Mouse (Mus musculus) midbrain, embryonic 14.5 days (tissue): Measurements from ENCODE around the gene Macrod1. TPM values are rescaled to one million over a fixed set of nuclear protein-coding genes. Genes with fewer than 3 reads are reported as not detected.

Experiments
- ATAC-seq: fragments of 200-750 bp; cut with Nextera tagmentation; 2 replicates; pipeline ENCODE4 v1.8.0; 2017; ENCODE audit warnings: moderate number of reproducible peaks, moderate library complexity; ENCODE audit not compliant: low FRiP score, low TSS enrichment
- DNase-seq: peaks from one replicate; pipeline ENCODE4 v3.0.0-alpha.2; 2015
- H3K27ac ChIP-seq: fragments of 300-500 bp; sonication (generic); replicated peaks from 2 replicates; pipeline ENCODE4 v1.5.1; 2014; ENCODE audit warnings: mild to moderate bottlenecking, low read depth, low read length, moderate library complexity
- H3K27me3 ChIP-seq: fragments of 300-500 bp; sonication (generic); 2 replicates; pipeline ENCODE4 v1.6.1; 2014; ENCODE audit warnings: low read length, control low read depth, mixed read lengths; ENCODE audit not compliant: control insufficient read depth, insufficient read depth
- H3K36me3 ChIP-seq: fragments of 300-500 bp; sonication (generic); 2 replicates; pipeline ENCODE4 v1.6.1; 2014; ENCODE audit warnings: low read length, control low read depth; ENCODE audit not compliant: control insufficient read depth, insufficient read depth
- H3K4me1 ChIP-seq: fragments of 300-500 bp; sonication (generic); 2 replicates; pipeline ENCODE4 v1.6.1; 2014; ENCODE audit warnings: mild to moderate bottlenecking, antibody characterized with exemption, low read length, control low read depth; ENCODE audit not compliant: control insufficient read depth, insufficient read depth
- H3K4me2 ChIP-seq: fragments of 300-500 bp; sonication (generic); 2 replicates; pipeline ENCODE4 v1.6.1; 2014; ENCODE audit warnings: mild to moderate bottlenecking, low read length, moderate library complexity
- H3K4me3 ChIP-seq: fragments of 300-500 bp; sonication (generic); replicated peaks from 2 replicates; pipeline ENCODE4 v1.5.1; 2014; ENCODE audit warnings: low read depth, low read length
- H3K9ac ChIP-seq: fragments of 300-500 bp; sonication (generic); replicated peaks from 2 replicates; pipeline ENCODE4 v1.6.1; 2014; ENCODE audit warnings: mild to moderate bottlenecking, low read length, moderate library complexity
- H3K9me3 ChIP-seq: fragments of 300-500 bp; sonication (generic); 2 replicates; pipeline ENCODE4 v1.6.1; 2016; ENCODE audit warnings: low read length, control low read depth, mixed read lengths; ENCODE audit not compliant: control insufficient read depth
- WGBS: fragments of 180-500 bp; shearing (Covaris S2); extraction: QIAGEN DNeasy Blood & Tissue Kit; methylation state at CpG from one replicate; pipeline ENCODE4 v1.1.7; 2014; 5-methylcytosine and 5-hydroxymethylcytosine counted together
- polyA plus RNA-seq: library from polyadenylated mRNA; unstranded; fragments of >200 nt; fragmentation: Nextera tagmentation; extraction: Ambion mirVana; gene quantifications from 2 replicates; pipeline ENCODE4 v1.2.1, GENCODE M21; 2014

Macrod1 gene
- polyA plus RNA-seq, 1 experiment from 2014 or later: 3.4 TPM

DNA sequence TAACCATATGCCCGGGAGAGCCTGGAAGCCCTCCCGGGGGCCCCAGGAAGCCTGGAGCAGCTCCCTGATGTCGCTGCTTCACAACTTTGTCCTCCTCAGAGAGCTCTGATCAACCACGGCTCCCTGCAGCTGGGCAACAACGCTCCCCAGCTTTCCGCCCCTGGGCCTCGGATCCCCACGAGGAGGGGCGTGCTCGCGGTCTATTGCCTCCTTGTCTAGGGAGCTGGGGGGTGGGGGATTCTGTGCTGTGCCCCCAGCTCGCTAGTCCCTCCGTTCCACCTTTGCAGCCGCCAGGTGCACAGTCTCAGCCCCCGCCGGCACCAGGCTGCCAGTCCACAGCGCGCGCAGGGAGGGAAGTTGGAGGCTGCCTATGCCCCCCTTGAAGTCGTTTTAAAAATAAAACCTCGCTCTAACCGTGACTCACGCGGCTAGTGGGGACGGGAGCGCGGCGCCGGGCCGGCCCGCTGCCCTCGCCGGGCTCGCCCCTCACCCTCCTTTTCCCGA lies 108.3 kb downstream of the Macrod1 start:
- H3K4me1 ChIP-seq: peaks cover 29% of the 10 kb centered on the region
- DNase-seq (peak; percentile 60), ATAC-seq (peak; percentile 7; the same call in 1 of the 2 replicates)
- H3K36me3 ChIP-seq: no peaks in the 10 kb centered on the region
- peaks cover 23% of the 10 kb centered on the region for H3K27me3 ChIP-seq
- WGBS: under 1% methylated on average over 35 of the region's 35 CpGs
- H3K9me3 ChIP-seq: no peaks in the 10 kb centered on the region
- H3K4me2 ChIP-seq: peak overlapping the region; percentile 93
- H3K27ac ChIP-seq: peak overlapping the region; percentile 49
- peak overlapping the region; percentile 80 for H3K9ac ChIP-seq
- peak overlapping the region; percentile 72 for H3K4me3 ChIP-seq

DNA sequence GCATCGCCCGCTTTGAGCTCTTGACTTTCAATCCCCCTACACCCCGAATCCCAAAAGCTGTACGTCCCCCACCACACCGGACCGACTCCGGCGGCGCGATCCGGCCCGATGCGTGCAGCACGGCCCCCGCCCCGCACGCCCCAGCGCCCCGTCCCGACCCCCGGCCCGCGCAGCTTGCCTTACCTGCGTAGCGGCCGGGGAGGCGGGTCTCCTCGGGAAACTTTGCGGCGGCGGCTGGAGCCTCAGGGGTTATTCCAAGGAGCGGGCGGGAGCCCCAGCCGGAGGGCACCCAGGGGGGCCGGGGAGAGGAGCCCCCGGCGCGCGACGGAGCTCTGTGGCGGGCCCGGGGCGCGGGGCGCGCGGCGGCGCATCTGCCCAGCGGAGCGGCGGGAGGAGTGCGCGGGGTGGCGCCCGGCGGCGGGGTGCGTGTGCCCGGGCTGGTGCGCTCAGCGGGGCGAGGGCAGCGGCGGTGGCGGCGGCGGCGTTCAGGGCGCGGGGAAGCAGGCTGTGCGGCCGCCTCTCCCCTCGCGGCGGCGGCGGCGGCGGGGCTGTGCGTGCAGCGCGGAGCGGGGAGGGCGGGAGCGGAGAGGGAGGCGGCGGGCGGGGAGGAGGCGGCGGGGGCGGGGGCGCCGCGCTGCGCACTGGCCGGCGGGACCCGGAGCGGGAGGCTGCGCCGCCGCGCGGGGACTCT lies 109.0 kb downstream of the Macrod1 start:
- peaks cover 21% of the 10 kb centered on the region for H3K4me1 ChIP-seq
- peak overlapping the region; percentile 93 for H3K4me2 ChIP-seq
- ATAC-seq (peak; percentile 41; the same call in 1 of the 2 replicates), DNase-seq (peak; percentile 84)
- H3K9ac ChIP-seq: peak overlapping the region; percentile 80
- peak overlapping the region; percentile 72 for H3K4me3 ChIP-seq
- WGBS: under 1% methylated on average over 52 of the region's 105 CpGs
- no peaks in the 10 kb centered on the region for H3K9me3 ChIP-seq
- H3K27ac ChIP-seq: peak overlapping the region; percentile 70
- H3K27me3 ChIP-seq: peaks cover 23% of the 10 kb centered on the region
- no peaks in the 10 kb centered on the region for H3K36me3 ChIP-seq

DNA sequence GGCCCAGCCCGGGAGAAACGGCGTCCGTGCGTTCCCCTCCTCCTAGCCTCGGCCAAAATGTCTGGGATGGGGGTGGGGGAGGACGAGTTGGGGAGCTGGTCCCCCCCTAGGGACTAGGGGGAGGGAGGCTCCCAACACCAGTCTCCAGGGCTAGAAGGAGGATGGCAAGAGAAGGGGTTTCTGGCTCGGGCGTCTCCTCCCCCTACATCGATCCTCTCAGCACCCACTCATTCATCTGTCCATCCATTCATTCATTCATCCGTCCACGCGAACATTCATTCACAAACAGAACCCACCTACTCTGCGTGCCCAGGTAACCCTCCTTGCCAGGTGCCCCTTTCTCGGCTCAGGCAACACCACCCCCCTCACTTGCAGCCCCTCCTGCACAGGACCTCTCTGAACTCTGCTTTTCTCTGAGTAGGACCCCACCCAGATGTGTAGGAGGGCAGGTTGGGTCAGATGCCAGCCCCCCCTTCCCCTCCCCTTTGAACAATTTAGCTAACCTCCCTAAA lies 109.6 kb downstream of the Macrod1 start:
- H3K4me3 ChIP-seq: peak overlapping the region; percentile 72
- WGBS: 2% methylated on average over 11 of the region's 15 CpGs
- H3K4me2 ChIP-seq: peak overlapping the region; percentile 93
- peak; percentile 3; the same call in 1 of the 2 replicates for ATAC-seq
- no peak for DNase-seq
- H3K4me1 ChIP-seq: peaks cover 23% of the 10 kb centered on the region
- peak overlapping the region; percentile 70; the same call in 1 of the 2 replicates for H3K27ac ChIP-seq
- peaks cover 23% of the 10 kb centered on the region for H3K27me3 ChIP-seq
- no peaks in the 10 kb centered on the region for H3K9me3 ChIP-seq
- peak overlapping the region; percentile 80 for H3K9ac ChIP-seq
- H3K36me3 ChIP-seq: no peaks in the 10 kb centered on the region

DNA sequence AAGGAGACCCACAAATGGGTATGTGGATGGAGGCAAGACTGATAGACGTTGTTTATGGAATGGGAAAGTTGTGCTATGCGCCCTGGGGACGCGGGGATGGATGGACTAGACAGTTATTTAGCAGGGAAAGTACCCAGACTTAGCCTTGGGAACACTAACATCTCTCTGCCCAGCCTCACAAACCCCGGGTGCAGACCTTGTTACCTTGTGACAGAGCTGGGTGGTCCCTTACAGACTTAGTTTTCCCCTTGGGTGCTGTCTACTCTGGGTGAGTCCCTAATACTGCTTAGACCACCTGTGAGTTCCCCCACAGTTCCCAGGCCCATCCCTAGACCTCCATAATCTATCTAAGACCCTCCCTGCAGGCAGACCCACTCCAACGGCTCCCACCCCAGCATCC lies 110.2 kb downstream of the Macrod1 start:
- Histone ChIP-seq H3K4me2 (no peak overlapping the region), H3K4me3 (no peak overlapping the region), H3K36me3 (no peaks in the 10 kb centered on the region), H3K27me3 (peaks cover 23% of the 10 kb centered on the region), H3K9ac (no peak overlapping the region), H3K9me3 (no peaks in the 10 kb centered on the region), H3K4me1 (peaks cover 28% of the 10 kb centered on the region), H3K27ac (no peak overlapping the region)
- WGBS: 7% methylated on average over 6 of the region's 6 CpGs
- ATAC-seq: no peak
- no peak for DNase-seq

DNA sequence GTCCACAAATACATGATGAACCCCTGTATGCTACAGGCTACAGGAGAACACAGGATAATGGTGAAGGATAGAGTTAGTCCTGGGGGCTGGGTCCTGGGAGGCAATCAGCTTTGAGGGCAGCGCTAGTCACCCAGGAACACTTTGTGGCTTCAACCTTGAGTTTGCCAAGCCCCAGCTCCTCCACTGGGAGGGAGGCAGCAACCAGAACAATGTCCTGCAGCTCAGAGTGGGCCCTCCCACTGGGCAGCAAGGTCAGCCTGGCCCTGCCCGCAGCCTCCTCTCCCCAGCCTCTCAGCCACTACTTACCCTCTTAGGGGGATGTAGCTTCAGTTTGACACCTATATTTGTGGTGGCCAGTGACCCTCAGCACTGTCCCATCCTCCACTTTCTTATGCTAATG lies 111.8 kb downstream of the Macrod1 start:
- DNase-seq: no peak
- Histone ChIP-seq H3K9me3 (no peaks in the 10 kb centered on the region), H3K36me3 (no peaks in the 10 kb centered on the region), H3K4me2 (no peak overlapping the region), H3K4me1 (peaks cover 37% of the 10 kb centered on the region), H3K27ac (no peak overlapping the region), H3K4me3 (no peak overlapping the region), H3K9ac (no peak overlapping the region), H3K27me3 (peaks cover 19% of the 10 kb centered on the region)
- 27% methylated on average over 2 of the region's 2 CpGs for WGBS
- ATAC-seq: no peak

DNA sequence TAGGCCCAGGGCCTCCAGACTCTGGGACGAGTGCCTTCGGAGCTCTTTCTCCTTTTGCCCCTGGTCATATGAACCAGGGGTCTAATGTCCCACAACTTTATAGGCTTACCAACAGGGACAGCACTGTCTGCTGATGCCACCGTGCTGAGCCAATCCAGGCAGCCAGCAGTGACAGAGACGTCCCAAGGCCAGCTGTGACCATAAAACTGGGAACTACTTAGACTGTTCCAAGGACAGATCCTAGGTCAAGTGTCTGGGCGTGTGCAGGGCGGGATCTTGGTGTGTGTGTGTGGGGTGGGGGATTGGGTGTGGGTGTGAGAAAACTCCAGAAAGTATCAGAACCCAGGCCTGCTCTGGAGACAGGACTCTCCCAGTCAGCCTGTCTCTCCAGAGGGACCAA lies 114.3 kb downstream of the Macrod1 start:
- Histone ChIP-seq H3K9me3 (no peaks in the 10 kb centered on the region), H3K27ac (no peak overlapping the region), H3K4me2 (no peak overlapping the region), H3K4me1 (peaks cover 21% of the 10 kb centered on the region), H3K36me3 (no peaks in the 10 kb centered on the region), H3K27me3 (peaks cover 14% of the 10 kb centered on the region), H3K9ac (no peak overlapping the region), H3K4me3 (no peak overlapping the region)
- ATAC-seq: no peak
- no peak for DNase-seq
- 71% methylated on average over 6 of the region's 6 CpGs for WGBS

DNA sequence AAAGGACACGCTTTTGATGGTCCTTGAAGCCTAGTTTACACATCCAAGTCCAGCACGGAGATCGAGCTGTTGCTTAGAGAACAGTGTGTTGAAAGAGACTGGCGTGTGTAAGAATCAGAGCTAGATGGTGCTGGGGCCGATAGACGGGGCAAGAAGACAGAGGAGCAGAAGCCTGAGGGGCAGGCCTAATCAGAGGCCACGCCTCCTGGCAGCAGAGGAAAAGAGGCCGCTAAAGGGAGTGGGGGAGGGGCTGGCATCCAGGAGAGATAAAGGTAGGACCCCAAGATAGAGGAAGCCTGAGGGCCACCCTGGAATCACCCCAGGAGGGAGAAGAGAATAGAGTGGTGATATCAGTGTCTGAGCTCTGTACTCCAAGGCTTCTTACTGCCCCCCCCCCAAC lies 114.8 kb downstream of the Macrod1 start:
- no peak for DNase-seq
- 7% methylated on average over 8 of the region's 8 CpGs for WGBS
- Histone ChIP-seq H3K4me2 (no peak overlapping the region), H3K27ac (0 out of 2 replicates have a peak overlapping the region, but pooled peaks have one; percentile 39), H3K9ac (no peak overlapping the region), H3K4me3 (no peak overlapping the region), H3K27me3 (peaks cover 14% of the 10 kb centered on the region), H3K9me3 (no peaks in the 10 kb centered on the region), H3K4me1 (peaks cover 26% of the 10 kb centered on the region), H3K36me3 (no peaks in the 10 kb centered on the region)
- 0 out of 2 replicates have a peak, but pooled peaks have one; percentile 9 for ATAC-seq

DNA sequence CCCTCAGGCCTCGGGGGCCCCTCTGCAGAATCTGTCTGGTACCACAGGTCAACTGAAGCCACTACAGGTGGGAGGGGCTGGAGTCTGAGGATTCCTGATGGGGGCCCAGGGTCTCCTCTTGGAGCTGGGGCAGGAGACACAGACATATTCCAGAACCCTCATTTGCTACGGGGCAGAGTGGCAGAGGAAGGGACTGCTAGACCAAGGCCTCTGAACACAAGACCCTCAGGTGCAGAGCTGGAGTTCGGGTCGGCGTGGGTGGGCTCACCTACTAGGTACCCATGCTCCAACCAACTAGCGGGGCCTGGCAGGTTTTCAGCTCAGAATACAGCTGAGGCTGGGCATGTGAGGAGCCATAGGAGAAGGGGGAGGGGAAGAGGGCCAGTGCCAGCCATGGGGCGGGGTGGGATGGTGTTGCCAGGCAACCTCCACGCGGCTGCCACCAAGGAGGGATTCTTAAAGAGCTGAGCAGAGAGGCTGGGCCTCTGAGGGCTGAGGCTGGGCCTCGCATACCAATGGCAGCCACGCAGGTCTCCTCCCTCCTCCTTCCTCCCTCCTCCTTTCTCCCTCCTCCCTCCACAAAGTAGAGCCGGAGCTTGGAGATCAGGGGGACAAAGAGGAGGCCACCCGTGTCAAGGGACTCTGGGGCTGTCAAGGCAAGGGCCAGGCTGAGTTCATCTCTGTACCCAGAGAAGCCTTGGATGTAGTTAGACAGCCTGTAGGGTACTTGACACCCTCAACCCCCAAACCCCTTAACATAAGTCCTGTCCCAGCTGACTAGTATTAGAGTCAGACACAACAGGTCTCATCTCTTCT lies 115.6 kb downstream of the Macrod1 start:
- H3K27ac ChIP-seq: peak overlapping the region; percentile 39
- peak overlapping the region; percentile 1 for H3K4me2 ChIP-seq
- no peak overlapping the region; the same call in 1 of the 2 replicates for H3K9ac ChIP-seq
- no peaks in the 10 kb centered on the region for H3K36me3 ChIP-seq
- no peak overlapping the region for H3K4me3 ChIP-seq
- 6% methylated on average over 13 of the region's 13 CpGs for WGBS
- DNase-seq (peak; percentile 91), ATAC-seq (peak; percentile 92)
- peaks cover 8% of the 10 kb centered on the region; the same call in 1 of the 2 replicates for H3K27me3 ChIP-seq
- peaks cover 28% of the 10 kb centered on the region for H3K4me1 ChIP-seq
- H3K9me3 ChIP-seq: no peaks in the 10 kb centered on the region
